Mouse (Mus musculus) megakaryocyte, embryonic 14.5 days (primary cell): ENCODE measurements around the gene Usp49.

Experiments
- FLI1 ChIP-seq: IDR thresholded peaks from 2 replicates; pipeline ENCODE4 v1.6.1; 2012; ENCODE audit warnings: low read length, inconsistent platforms, mixed read lengths
- GATA1 ChIP-seq: IDR thresholded peaks from 3 replicates; pipeline ENCODE4 v1.6.1; 2012; ENCODE audit warnings: mixed read lengths, low read length, inconsistent platforms, borderline replicate concordance

DNA sequence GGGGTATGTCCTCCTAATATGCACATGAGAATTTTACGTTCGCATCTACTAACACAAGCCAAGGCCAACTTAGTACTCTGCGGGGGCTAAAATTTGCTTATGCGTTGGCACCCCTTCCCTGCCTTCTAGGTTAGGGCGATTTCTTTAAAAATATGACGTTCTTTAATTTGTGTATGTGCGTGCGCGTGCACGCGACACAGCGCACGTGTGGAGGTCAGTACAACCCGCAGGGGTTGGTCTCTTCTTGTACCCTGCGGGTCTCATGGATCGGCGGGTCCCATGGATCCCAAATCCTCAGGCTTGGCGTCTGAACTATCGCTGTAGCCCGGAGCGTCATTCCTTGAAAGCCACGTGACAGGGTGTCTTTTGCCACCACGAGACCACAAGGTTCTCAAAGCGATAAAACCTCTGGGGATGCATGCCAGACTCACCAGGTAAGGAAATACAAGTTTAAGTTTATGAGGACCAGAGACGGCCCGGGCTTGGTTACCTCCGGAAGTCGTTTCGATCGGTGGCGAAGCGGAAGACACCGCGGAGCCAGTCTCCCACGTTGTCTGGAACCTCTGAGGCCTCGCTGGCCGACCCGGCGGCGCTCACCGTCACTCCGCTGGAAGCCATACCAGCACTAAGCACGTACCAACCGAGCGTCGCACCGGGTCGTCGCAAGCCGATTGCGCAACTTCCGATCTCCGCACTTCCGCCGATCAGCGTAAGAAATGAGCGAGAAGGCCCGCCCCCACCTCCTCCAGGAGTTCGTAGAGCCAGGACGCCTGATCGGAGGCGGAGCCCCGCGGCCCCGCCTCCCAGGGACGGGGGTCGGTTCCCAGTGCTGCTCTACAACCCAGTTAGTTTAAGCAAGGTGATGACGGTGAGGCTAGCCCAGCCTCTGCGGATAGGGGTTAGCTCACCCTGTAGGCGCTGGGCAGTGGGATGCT is 57.2 kb downstream of the Usp49 start:
- no peak for TF ChIP-seq GATA1
- TF ChIP-seq FLI1, result no peak
